Mouse (Mus musculus): Measurements from ENCODE around the gene Prkci. TPM values are rescaled to one million over a fixed set of nuclear protein-coding genes. Genes with fewer than 3 reads are reported as not detected.
A peak's percentile ranks its signal among the peaks of the same experiment; 100 is the strongest.

Gene Prkci
- 29.0 and 42.9 TPM in 2 replicates for polyA plus RNA-seq (2012; rRNA removed)

DNA sequence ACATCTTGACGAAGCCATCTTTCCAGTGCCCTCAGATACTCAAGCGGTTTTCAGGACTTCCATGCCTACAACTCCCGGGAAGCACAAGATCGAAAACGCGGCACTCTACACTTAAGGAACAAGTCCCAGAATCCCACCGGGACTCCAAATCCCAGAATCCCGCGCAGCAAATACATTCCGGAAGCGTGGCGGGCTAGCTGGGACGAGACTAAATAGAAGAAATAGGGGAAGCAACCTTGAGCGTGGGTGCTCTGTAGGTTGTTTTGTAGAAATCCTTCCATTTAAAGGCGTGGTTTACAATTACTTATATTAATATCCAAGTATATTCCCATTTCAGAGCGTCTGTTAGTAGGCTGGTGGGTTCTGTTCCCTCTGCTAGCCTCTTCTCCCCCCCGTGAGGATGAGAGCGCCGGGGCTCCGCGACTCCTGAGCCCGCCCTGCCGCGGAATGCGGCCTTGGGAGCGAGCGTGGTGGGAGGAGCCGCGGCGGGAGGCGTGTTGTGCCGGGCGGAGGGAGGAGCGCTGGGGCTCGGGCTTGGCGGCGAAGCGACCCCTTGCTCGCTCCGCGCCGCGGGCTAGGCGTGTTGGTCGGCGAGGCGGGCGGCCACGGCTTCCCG is at the start of gene Prkci:
Gene Prkci (plus strand): TSS at position 465 of the 616 bp plus-strand sequence.
- H3K4me3 ChIP-seq (replicated peaks; ENCODE audit: extremely low read depth, low read depth, low read length): peak within 1 kb of the TSS; percentile 93
- 1% methylated on average over 49 of the region's 50 CpGs for WGBS
- peaks cover 10% of the 10 kb centered on the region for H3K4me1 ChIP-seq (ENCODE audit: control insufficient read depth, insufficient read depth, low read length)
- no peak for TF ChIP-seq CTCF (IDR thresholded peaks at IDR 0.05; ENCODE audit: insufficient read depth, low read length)
- TF ChIP-seq POLR2A (IDR thresholded peaks at IDR 0.05; ENCODE audit: borderline replicate concordance, extremely low read depth, low read depth, low read length): peak; percentile 72; the same call in 1 of the 2 replicates
- DNase-seq: peak; percentile 94

DNA sequence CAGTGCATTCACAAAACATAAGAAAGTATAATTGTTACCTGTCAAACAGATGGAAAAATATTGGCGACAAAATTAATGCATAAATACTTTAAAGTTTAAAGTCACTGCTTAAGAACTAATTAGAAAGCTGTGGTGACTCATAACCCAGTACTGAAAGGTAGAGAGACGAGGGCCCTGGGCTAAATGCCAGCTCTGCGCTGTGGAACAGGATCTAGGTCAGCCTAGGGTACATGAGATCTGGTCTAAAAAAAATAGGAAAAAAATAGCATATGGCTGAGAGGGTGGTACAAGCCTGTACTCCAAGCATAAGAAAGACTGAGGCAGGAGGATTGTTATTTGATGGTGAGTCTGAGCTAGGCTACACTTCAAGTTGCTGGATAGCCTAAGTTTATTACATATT is 43.9 kb upstream of the Prkci start:
- Histone ChIP-seq H3K4me1 (ENCODE audit: control insufficient read depth, insufficient read depth, low read length) (no peaks in the 10 kb centered on the region), H3K4me3 (replicated peaks; ENCODE audit: extremely low read depth, low read depth, low read length) (no peak overlapping the region)
- no peak for TF ChIP-seq CTCF (IDR thresholded peaks at IDR 0.05; ENCODE audit: insufficient read depth, low read length)
- TF ChIP-seq POLR2A (IDR thresholded peaks at IDR 0.05; ENCODE audit: borderline replicate concordance, extremely low read depth, low read depth, low read length): no peak
- DNase-seq: no peak
- 62% methylated on average over 3 of the region's 3 CpGs for WGBS

GRCm38 (mm10) chr3:30952273-30953070 is 43.1 kb upstream of the Prkci start:
- H3K4me3 ChIP-seq (replicated peaks; ENCODE audit: extremely low read depth, low read depth, low read length): no peak overlapping the region
- no peaks in the 10 kb centered on the region for H3K4me1 ChIP-seq (ENCODE audit: control insufficient read depth, insufficient read depth, low read length)
- DNase-seq: no peak
- no peak for TF ChIP-seq POLR2A (IDR thresholded peaks at IDR 0.05; ENCODE audit: borderline replicate concordance, extremely low read depth, low read depth, low read length)
- no peak for TF ChIP-seq CTCF (IDR thresholded peaks at IDR 0.05; ENCODE audit: insufficient read depth, low read length)
- WGBS: 83% methylated on average over 12 of the region's 12 CpGs

DNA sequence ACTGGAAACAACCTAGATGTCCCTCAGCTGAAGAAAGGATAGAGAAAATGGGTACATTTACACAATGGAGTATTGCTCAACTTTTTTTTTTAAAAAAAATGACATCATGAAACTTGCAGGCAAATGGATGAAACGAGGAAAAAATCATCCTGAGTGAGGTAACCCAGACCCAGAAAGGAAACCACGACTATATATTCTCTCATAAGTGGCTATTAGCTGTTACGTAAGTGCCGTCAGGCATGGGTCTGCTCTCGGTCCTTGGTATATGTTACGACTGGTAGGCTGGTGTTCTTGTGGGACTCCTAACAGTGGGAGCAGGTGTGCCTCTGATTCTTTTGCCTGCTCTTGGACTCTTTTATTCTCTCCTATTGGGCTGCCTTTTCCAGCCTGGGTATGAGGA is 39.2 kb upstream of the Prkci start:
- Histone ChIP-seq H3K4me3 (replicated peaks; ENCODE audit: extremely low read depth, low read depth, low read length) (no peak overlapping the region), H3K4me1 (ENCODE audit: control insufficient read depth, insufficient read depth, low read length) (no peaks in the 10 kb centered on the region)
- no peak for DNase-seq
- 84% methylated on average over 6 of the region's 6 CpGs for WGBS
- TF ChIP-seq POLR2A (IDR thresholded peaks at IDR 0.05; ENCODE audit: borderline replicate concordance, extremely low read depth, low read depth, low read length) (no peak), CTCF (IDR thresholded peaks at IDR 0.05; ENCODE audit: insufficient read depth, low read length) (no peak)

- Histone ChIP-seq H3K4me3 (replicated peaks; ENCODE audit: extremely low read depth, low read depth, low read length) (no peak overlapping the region), H3K4me1 (ENCODE audit: control insufficient read depth, insufficient read depth, low read length) (no peaks in the 10 kb centered on the region)
- 80% methylated on average over 2 of the region's 2 CpGs for WGBS
- DNase-seq: no peak
- no peak for TF ChIP-seq POLR2A (IDR thresholded peaks at IDR 0.05; ENCODE audit: borderline replicate concordance, extremely low read depth, low read depth, low read length)
- no peak for TF ChIP-seq CTCF (IDR thresholded peaks at IDR 0.05; ENCODE audit: insufficient read depth, low read length)
Measured at GRCm38 (mm10) chr3:30958709-30959108, 36.8 kb upstream of the Prkci start.

GRCm38 (mm10) chr3:30959868-30960831 is 35.4 kb upstream of the Prkci start:
- 73% methylated on average over 7 of the region's 7 CpGs for WGBS
- H3K4me1 ChIP-seq (ENCODE audit: control insufficient read depth, insufficient read depth, low read length): no peaks in the 10 kb centered on the region
- no peak for DNase-seq
- no peak overlapping the region for H3K4me3 ChIP-seq (replicated peaks; ENCODE audit: extremely low read depth, low read depth, low read length)
- TF ChIP-seq CTCF (IDR thresholded peaks at IDR 0.05; ENCODE audit: insufficient read depth, low read length) (no peak), POLR2A (IDR thresholded peaks at IDR 0.05; ENCODE audit: borderline replicate concordance, extremely low read depth, low read depth, low read length) (no peak)

DNA sequence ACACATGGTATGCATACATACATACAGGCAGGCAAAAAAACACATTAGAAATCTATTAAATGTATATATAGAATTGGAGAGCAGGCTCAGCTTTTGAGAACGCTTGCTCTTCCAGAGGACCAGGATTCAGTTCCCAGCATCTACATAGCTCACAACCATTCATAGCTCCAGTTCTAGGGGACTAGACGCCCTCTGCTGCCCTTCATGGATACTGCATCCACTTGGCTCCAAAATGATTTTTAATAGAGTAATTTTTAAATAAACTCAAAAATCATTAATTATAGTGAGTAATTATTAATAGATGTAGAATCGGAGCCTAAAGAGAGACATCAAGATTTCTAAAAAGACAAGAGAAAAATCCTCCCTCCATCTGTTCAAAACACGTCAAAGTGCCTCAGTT is 32.4 kb upstream of the Prkci start:
- 96% methylated on average over 4 of the region's 4 CpGs for WGBS
- Histone ChIP-seq H3K4me3 (replicated peaks; ENCODE audit: extremely low read depth, low read depth, low read length) (no peak overlapping the region), H3K4me1 (ENCODE audit: control insufficient read depth, insufficient read depth, low read length) (no peaks in the 10 kb centered on the region; the same call in 1 of the 2 replicates)
- no peak for DNase-seq
- TF ChIP-seq POLR2A (IDR thresholded peaks at IDR 0.05; ENCODE audit: borderline replicate concordance, extremely low read depth, low read depth, low read length): no peak
- TF ChIP-seq CTCF (IDR thresholded peaks at IDR 0.05; ENCODE audit: insufficient read depth, low read length): no peak

GRCm38 (mm10) chr3:30964216-30964615 is 31.3 kb upstream of the Prkci start:
- 82% methylated on average over 3 of the region's 3 CpGs for WGBS
- Histone ChIP-seq H3K4me1 (ENCODE audit: control insufficient read depth, insufficient read depth, low read length) (no peaks in the 10 kb centered on the region; the same call in 1 of the 2 replicates), H3K4me3 (replicated peaks; ENCODE audit: extremely low read depth, low read depth, low read length) (no peak overlapping the region)
- DNase-seq: no peak
- TF ChIP-seq CTCF (IDR thresholded peaks at IDR 0.05; ENCODE audit: insufficient read depth, low read length) (no peak), POLR2A (IDR thresholded peaks at IDR 0.05; ENCODE audit: borderline replicate concordance, extremely low read depth, low read depth, low read length) (no peak)

- H3K4me1 ChIP-seq (ENCODE audit: control insufficient read depth, insufficient read depth, low read length): peaks cover 2% of the 10 kb centered on the region
- TF ChIP-seq CTCF (IDR thresholded peaks at IDR 0.05; ENCODE audit: insufficient read depth, low read length): no peak
- no peak for TF ChIP-seq POLR2A (IDR thresholded peaks at IDR 0.05; ENCODE audit: borderline replicate concordance, extremely low read depth, low read depth, low read length)
- no peak for DNase-seq
- no peak overlapping the region for H3K4me3 ChIP-seq (replicated peaks; ENCODE audit: extremely low read depth, low read depth, low read length)
- WGBS: 92% methylated on average over 13 of the region's 13 CpGs
Measured at GRCm38 (mm10) chr3:30965644-30966043, 29.9 kb upstream of the Prkci start.
